Mouse (Mus musculus): ENCODE measurements at regions not wholly inside any gene's neighbourhood (a gene's known extent, or its start where the extent isn't known, plus 50 kb on each side); places are given as distances from the start of the nearest gene placed in this dataset.

DNA sequence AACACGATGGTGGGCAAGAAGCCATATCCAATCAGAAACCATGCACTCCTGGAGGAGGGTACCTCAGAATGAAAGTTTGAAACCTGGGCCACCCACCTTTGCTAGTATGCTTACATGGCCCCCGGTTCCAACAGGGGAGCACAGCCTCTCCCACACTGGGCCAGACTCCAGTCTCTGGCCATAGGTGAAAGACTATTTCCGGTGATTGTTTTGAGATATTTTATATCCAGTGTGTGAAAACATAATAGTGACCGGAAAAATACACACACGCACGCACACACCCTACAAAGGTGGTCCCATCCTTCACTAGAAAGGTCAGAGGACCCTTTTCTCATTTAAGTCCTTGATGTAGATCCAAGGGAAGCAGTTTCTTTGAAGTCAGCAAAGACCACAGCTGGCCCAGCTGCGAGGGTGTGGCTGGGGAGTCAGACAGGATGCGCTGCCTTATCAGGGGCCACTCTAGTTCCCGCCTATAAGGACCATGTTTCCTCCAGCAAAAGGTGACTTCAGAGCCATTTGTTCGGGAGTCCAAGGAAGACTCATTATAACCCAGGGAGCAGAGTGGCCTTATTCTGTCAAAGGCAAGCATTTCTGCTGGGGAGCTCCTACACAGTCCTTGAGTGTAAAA lies 206.0 kb downstream of the Zfp36l1 start:
- no peak for TF ChIP-seq CTCF (IDR thresholded peaks at IDR 0.05; ENCODE audit: low read depth)
- TF ChIP-seq EP300 (optimal IDR thresholded peaks at IDR 0.05): no peak

All from stomach, postnatal 0 days (tissue).